Mouse (Mus musculus) gastrocnemius, postnatal 14 days (tissue): ENCODE measurements around the gene Fam19a3. TPM values are rescaled to one million over a fixed set of nuclear protein-coding genes. Genes with fewer than 3 reads are reported as not detected.
A peak's percentile ranks its signal among the peaks of the same experiment; 100 is the strongest.
"Not testable (repeated sequence)": the region's sequence is repeated elsewhere in the genome, so short reads cannot be mapped to it uniquely, and the experiment has no call there.

Experiments
- DNase-seq: peaks from one replicate; pipeline ENCODE4 v3.0.0; 2021; ENCODE audit warnings: mixed read lengths
- intact Hi-C: fragments of 180-260 bp; cut with DNase I; formaldehyde crosslinking; loops from one replicate; pipeline ENCODE4 v1.15.1; 2025; ENCODE audit warnings: low total_unique reads
- long read RNA-seq, 2 experiments: library from polyadenylated mRNA; stranded (forward); transcript quantifications; one replicate each; pipeline ENCODE4 v2.0.0; 2021
- total RNA-seq, 2 experiments: library from RNA; stranded (reverse); gene quantifications; 2 replicates each; pipeline ENCODE4 v1.2.3; 2021

Fam19a3 gene
- total RNA-seq = 1 to 10 TPM; 3.2 to 4.0 TPM
- long read RNA-seq, experiment 1 = 0 reads
- long read RNA-seq, experiment 2, partial matches to known transcripts = 0 of 1 reads
- long read RNA-seq, experiment 2, other reads (novel, unspliced or antisense) = 1 of 1 reads

DNA sequence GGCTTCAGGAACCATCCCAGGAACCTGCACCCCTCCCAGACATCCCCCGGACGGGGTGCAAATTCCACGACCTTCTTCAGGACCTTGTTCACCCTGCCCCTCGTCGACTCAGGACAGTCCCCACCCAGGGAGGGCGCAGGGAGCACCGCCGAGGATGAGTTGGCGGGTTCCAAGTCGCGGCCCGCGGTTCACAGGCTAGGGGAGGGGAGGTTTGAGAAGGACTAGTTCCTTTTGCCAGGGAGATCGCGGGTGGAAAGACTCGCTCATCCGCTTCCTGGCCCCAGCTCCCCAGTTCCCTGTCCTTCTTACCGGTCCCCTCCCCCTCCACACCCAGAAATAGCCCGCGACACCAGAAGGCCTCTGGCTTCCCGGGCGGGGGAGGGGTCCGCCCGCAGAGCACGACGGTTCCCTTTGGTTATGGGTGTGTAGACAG, at the start of gene Fam19a3:
Gene Fam19a3, minus strand, starts transcription at position 370 of the 433 bp plus-strand sequence.
- intact Hi-C loops = loop anchor here (10.0 kb wide), 1 partner anchor 183 kb away; the partner anchor contains the start of gene Wnt2b
- DNase-seq = peak; percentile 75

DNA sequence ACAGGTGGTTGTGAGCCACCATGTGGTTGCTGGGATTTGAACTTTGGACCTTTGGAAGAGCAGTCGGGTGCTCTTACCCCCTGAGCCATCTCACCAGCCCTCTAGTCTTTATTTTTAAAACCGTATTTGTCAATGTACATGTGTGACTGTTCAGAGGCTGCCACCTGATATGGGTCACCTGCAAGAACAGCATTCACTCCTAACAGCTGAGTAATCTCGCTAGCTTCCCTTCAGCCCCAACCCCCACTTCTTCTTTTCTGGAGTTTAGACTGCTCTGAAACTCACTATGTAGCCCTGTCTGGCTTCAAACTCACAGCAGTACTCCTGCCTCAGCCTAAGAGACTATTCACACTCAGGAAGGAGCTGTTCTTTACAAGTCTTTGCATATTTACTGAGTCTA, 40.8 kb upstream of the Fam19a3 start:
- intact Hi-C loops = no loop called here
- DNase-seq = no peak

DNA sequence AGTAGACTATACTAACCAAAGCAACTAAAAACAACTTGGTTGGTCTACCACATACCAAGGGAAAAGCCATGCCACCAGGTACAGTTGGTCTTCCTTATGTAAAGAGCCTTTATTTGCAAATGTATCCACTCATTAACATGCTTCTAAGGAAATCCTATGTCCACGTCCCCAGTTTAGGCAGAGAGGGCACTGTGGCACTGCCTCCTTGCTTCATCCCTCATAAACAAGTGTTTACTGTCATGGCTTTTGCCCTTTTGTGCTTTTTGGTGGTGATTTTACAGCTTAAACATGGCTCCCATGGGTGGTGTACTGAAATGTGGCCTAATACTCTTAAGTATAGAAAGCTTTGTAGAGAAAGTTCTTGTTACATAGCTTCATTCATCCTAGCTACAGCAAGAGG, 38.8 kb upstream of the Fam19a3 start:
- DNase-seq = no peak
- intact Hi-C loops = no loop called here

GRCm38 (mm10) chr3:104818749-104819134, 37.1 kb upstream of the Fam19a3 start:
- DNase-seq = no peak
- intact Hi-C loops = no loop called here

GRCm38 (mm10) chr3:104817991-104818748, 36.5 kb upstream of the Fam19a3 start, which contains the start of gene Mov10:
Gene Mov10, minus strand, starts transcription at chr3:104818563.
- DNase-seq = peak; percentile 71
- intact Hi-C loops = no loop called here

GRCm38 (mm10) chr3:104817481-104817990, 35.9 kb upstream of the Fam19a3 start:
- intact Hi-C loops = no loop called here
- DNase-seq = peak; percentile 60

DNA sequence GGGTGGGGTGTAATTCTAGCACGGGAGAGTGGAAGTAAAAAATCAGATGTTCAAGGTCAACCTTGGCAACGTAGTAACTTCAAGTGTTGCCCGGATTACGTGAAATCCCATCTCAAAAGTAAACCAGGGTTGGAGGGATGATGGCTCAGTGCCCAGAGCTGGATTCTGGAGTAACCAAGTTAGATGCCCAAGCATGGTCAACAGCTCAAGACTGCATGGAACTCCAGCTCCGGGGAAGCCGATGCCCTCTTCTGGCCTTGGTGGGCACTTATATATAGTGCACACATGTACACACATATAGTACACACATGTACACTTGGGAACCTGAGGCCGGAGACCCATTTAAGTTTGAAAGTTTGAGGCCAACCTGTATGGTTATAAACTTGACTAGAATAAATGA, 34.5 kb upstream of the Fam19a3 start:
- intact Hi-C loops = no loop called here
- no peak for DNase-seq

- no peak for DNase-seq
- intact Hi-C loops = no loop called here
These were observed 33.7 kb upstream of the Fam19a3 start for GRCm38 (mm10) chr3:104815346-104815745.

- DNase-seq = no peak
- intact Hi-C loops = no loop called here
These were observed 33.1 kb upstream of the Fam19a3 start for GRCm38 (mm10) chr3:104814746-104815145.

DNA sequence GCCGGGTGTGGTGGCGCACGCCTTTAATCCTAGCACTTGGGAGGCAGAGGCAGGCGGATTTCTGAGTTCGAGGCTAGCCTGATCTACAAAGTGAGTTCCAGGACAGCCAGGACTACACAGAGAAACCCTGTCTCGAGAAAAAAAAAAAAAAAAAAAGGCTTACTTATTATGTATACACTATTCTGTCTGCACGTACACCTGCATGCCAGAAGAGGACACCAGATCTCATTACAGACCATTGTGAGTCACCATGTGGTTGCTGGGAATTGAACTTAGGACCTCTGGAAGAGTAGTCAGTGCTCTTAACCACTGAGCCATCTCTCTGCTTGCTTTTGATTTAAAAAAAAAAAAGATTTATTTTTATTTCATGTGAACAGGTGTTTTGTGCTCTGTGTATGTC, 31.6 kb upstream of the Fam19a3 start:
- DNase-seq, intact Hi-C loops: not testable (repeated sequence)

- intact Hi-C loops = no loop called here
- DNase-seq = no peak
These were observed 30.6 kb upstream of the Fam19a3 start for GRCm38 (mm10) chr3:104812254-104812653.

DNA sequence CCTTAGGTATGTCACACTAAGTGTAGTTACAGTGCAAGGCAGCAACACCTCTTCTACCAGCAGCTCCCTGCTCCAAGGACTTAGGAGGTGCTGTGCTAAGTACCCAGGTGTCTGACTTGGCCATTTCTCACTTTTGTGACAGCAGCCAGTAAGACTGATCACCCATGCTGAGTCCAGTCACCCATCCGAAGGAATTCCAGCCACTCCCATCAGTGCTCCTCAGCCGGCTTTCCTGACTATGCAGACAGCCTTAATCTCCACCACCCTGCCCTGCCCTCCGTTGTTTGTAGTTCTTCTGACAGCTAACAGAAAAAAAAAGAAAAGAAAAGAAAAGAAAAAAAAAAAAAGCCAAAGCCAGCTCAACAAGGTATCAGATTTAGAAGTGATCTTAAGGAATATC, 30.1 kb upstream of the Fam19a3 start:
- no peak for DNase-seq
- intact Hi-C loops = no loop called here

- intact Hi-C loops = no loop called here
- DNase-seq = no peak
These were observed 23.9 kb upstream of the Fam19a3 start for GRCm38 (mm10) chr3:104805539-104805938.

- intact Hi-C loops = no loop called here
- DNase-seq = no peak
These were observed 22.7 kb upstream of the Fam19a3 start for GRCm38 (mm10) chr3:104804312-104804711.

DNA sequence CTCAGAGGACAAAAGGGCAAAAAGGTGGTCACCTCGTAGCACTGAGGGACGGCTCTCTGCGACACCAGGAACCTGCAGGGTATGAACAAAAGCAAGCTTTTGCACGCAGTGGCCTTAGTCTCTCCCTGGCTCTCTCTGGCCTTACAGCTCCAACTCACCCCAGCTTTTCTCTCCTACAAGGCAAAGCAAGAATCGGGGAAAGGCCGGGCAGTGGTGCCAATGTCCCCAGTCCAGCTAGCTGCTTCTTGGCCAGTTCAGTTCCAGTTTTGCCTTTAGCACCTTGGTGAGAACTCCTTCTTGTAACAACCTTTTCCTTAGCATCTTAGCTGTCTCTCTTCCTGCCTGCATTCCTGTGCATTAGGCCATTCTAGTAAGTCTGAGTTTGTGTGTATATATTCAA, 19.8 kb upstream of the Fam19a3 start:
- no peak for DNase-seq
- intact Hi-C loops = no loop called here

DNA sequence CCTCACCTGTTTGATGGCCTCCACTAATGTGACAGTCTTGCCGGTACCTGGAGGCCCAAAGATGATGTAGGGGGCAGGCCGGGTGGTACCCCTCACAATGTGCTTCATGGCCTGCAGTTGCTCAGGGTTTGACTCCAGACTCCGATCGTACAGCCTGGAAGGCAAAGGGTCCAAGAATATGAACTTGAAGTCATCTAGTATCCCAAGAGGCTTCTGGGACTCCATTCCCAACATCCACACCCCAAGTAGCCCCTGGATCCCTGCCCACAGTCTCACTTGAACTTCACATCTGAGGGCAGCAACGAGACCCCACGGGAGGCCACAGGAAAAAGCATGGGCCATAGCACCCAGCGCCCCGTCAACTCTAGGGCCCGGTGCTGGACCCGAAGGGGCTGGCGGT, 19.0 kb upstream of the Fam19a3 start:
- intact Hi-C loops = no loop called here
- DNase-seq = no peak

DNA sequence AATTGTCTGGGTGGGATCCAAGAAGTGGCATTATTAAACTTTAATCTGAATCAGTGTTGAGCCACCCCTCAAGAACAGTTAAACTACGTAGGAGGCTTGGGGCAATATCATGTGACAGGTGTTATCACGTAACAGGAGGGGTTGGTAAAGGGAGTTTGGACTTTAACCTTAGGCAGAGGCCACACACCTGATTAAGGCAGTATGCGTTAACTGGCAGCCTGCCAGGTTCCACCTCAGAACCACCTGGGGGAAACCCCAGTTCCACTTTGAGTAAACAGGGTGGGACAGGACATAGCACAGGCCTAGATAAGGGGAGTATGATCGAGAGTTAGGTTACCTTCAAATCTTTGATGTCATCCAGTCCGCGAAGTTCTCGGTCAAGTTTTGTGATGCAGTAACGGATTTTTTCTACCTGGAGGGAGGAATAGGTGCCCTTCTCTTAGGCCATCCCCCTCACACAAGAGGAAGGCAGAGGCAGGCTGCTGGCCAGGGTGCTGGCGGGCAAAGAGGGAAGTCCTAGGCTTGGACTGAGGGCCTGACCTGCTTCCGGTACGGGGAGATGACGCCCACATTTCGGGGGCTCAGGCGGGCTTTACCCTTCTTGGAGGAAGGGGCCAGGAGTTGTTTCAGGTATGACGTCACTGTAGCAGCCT, 14.9 kb upstream of the Fam19a3 start:
- intact Hi-C loops = no loop called here

DNA sequence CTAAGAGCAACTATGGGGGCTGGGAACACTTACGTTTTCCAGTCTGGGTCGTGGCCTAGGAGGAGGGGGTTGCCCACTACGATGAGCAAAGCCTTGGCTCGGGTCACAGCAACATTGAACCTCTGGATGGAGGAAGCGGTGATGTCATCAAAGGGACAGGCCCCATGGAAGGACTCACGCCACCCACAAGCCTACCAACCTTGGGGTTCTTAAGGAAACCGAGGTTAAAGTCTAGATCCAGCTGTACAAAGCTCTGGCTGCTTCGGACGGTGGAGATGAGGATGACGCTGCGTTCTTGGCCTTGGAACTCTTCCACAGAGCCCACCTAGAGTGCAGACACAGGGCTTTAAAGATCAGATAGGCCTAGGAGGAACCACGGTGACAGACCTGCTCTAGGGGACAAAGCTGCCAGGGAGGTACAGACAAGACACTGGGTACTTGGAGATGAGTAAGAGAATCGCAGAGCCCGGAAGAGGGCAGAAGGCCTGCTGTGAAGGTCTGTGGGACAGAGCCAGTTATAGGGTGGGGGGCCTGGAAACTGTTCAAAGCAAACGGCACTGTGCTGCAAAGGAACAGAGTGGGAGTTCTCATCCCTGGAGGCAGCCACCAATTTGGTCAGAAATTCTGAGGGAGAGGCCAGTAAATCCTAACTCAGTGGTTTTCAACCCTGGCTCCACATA, 14.2 kb upstream of the Fam19a3 start:
- intact Hi-C loops = no loop called here
- DNase-seq = no peak

More for the DNA sequence above, 14.9 kb upstream of the Fam19a3 start:
- no peak for DNase-seq

DNA sequence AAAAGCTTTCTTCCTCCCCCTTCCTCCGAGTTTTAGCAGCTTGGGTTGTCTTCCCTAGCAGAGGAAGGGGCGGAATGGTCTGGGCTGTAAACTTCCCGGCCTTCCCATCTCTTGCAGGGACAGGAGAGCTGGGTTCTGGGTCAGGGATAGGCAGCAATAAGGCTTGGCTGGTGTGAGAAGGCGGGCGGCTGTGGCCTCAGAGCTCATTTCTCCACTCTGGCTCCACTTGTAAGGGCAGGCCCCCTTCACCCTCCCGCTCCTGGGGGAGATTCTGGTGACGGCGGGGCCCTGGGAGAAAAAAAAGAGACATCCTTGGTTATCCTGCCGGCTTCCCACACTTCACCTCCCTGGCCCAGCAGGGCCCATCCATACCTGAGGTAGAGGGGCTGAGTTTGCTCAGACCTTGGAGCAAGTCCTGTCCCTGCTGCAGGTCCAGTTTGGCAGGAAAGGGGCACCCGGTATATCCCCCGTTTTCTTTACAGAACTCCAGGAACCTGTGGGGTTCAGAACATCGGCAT, 13.4 kb upstream of the Fam19a3 start:
- intact Hi-C loops = loop anchor here (5.0 kb wide), 1 partner anchor 67 kb away; the partner anchor contains the start of genes Capza1 and St7l
- no peak for DNase-seq
